Mouse (Mus musculus): ENCODE data around the gene Ipo7.

Ipo7 gene

DNA sequence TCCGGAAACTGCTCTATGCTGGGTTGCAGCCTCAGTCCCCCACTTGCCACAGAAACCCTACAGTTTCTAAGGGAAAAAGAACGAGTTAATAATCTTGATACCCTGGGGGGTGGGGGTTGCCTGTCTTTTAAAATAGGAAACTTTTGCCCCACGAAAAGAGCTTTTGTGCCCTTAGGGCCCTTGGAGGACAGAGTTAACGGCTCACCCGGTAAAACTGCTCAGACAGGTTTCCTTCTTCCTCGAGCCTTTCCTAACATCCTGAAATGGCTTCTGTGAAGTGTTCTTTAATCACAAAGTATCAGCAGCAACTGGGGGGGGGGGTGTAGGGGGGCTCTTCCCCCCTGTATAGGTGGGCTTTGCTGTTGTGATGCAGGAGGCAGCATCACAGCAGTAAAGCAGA lies 82.8 kb downstream of the Ipo7 start:
- DNase-seq (ENCODE audit: extremely low read depth, low read depth, low spot score), result no peak

DNA sequence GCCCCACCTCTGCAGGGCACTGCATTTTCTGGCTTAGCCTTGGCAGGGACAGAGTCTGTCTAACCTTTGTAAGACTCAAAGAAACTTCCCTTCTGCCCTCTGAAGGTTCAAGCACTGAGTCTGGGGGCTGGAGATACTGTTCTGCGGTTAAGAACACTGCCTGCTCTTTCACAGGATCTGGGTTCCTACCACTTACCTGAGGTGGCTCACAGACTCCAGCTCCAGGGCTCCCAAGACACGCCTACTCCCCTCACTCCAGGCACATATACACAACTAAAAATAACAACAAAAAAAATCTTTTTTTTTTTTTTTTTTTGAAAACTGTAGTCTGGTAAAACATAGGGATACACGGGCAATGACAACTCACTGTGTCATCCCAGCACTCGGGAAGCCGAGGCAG lies 83.2 kb downstream of the Ipo7 start:
- no peak for DNase-seq (ENCODE audit: extremely low read depth, low read depth, low spot score)

DNA sequence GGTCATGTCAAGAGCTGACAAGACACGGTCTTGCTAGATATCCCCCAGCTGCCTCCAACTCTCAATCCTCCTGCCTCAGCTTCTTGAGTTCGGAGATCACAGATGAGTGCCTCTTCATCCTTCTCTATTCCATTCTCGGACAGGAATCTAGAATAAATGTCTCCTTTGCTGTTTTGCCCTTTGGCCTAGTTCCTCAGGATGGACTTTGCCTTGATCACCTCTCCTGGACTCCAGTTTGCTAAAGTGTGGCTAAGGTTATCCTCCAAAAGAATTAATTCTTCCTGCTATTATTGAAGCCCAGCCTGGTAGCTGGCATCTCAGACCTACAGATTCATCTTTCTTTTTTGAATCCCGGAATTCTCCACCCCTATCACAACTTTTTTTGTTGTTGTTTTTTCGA lies 87.0 kb downstream of the Ipo7 start:
- DNase-seq (ENCODE audit: extremely low read depth, low read depth, low spot score), result no peak
